Mouse (Mus musculus) neural tube, embryonic 10.5 days (tissue): ENCODE measurements around the gene Ldlrad1.
A peak's percentile ranks its signal among the peaks of the same experiment; 100 is the strongest.

ENCODE experiments used
- DNase-seq: peaks from one replicate; pipeline ENCODE4 v3.0.0-alpha.2; 2017; ENCODE audit warnings: low spot score; ENCODE audit errors: extremely low spot score

Gene Ldlrad1

DNA sequence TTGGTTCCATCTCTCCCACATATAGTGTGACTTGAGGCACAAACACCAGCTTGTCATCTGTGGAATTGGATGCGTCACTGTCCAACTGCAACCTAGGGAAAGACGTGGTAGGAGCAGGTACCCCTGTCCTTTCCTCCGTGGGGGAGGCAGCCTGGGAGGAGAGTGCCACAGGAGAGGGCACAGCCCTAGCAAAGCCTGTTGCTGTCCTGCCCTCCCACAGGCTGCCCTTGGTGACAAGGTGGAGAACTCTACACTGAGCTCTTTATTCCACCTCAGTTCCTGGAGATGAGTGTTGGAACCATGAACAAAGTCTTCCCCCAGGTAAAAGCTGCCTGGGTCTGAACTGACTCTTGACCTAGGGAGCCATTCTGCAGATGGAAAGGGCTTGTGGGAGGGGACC is at the start of gene Ldlrad1:
Ldlrad1 (plus strand) TSS at position 301 of the 400 bp plus-strand sequence.
- DNase-seq, result no peak

DNA sequence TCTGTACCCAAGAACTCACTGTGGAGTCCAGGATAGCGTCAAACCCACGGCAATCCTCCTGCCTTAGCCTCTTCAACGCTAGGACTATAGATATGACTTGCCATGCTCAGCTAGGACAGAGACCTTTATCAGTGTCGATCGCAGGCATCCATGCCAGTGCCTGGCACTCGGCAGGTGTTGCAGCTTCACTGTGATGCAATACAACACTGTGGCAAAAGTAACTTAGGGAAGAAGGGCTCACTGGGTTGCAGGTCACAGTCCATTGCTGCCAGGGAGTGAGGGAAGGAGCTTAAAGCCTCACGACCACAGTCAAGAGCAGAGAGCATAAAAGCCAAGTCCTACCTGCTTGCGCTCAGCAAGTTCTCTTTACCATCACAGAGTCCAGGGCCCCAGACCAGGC is 48.8 kb upstream of the Ldlrad1 start:
- DNase-seq, result no peak

- no peak for DNase-seq
Observed at GRCm38 (mm10) chr4:107163341-107163740, 45.6 kb upstream of the Ldlrad1 start.

- DNase-seq, result peak; percentile 64
Observed at GRCm38 (mm10) chr4:107163756-107164587, 45.0 kb upstream of the Ldlrad1 start.

- no peak for DNase-seq
Observed at GRCm38 (mm10) chr4:107166700-107167099, 42.3 kb upstream of the Ldlrad1 start.

GRCm38 (mm10) chr4:107167798-107168197 is 41.2 kb upstream of the Ldlrad1 start:
- no peak for DNase-seq

- DNase-seq, result no peak
Observed at GRCm38 (mm10) chr4:107177506-107177905, 31.5 kb upstream of the Ldlrad1 start.

GRCm38 (mm10) chr4:107178182-107178829 is 30.7 kb upstream of the Ldlrad1 start, which contains the start of gene Tmem59:
Gene Tmem59 (plus strand): TSS chr4:107178399.
- DNase-seq, result peak; percentile 97

GRCm38 (mm10) chr4:107178830-107179490 is 30.0 kb upstream of the Ldlrad1 start, which contains the start of gene Tceanc2:
Gene Tceanc2 (minus strand): TSS chr4:107179116.
- DNase-seq, result peak; percentile 70

- no peak for DNase-seq
Observed at GRCm38 (mm10) chr4:107179561-107179960, 29.4 kb upstream of the Ldlrad1 start.

- DNase-seq, result no peak
Observed at GRCm38 (mm10) chr4:107180746-107181145, 28.2 kb upstream of the Ldlrad1 start.

- DNase-seq, result no peak
Observed at GRCm38 (mm10) chr4:107181866-107182265, 27.1 kb upstream of the Ldlrad1 start.

DNA sequence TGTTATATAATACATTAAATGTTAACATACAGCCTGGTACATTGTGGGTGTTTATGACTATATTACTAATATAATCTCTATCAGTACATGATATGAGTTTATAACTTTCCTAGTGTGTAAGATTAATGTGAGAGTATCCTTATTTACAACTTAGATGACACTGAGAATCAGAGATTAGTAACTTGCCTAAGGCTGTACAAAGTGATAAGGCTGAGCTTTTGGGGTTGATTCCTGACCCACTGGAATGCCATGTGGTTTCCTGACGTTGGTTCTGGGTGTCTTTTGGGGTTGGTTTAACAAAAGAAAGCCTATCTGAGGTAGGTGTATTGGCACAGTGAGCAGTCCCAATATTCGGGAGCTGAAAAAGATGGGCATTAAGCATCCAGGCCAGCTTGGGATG is 26.2 kb upstream of the Ldlrad1 start:
- no peak for DNase-seq

DNA sequence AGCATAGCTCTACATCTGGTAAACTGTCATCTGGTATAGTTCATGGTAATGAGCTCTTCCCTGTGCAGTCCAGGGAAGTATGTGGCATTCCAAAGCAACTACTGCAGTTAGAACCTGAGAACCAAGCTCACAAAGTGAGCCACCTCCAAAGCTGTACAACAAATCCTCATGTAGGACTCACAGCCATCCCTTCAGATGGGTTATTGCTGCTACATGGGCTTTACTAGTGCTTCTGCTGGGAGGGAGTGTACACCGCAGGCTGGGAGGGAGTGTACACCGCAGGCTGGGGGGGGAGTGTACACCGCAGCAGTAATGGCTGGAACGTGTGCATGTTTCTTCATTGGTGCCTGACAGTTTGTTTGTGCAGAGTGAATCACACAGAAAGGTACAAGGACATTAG is 25.8 kb upstream of the Ldlrad1 start:
- no peak for DNase-seq

- DNase-seq, result no peak
Observed at GRCm38 (mm10) chr4:107185703-107186102, 23.3 kb upstream of the Ldlrad1 start.

GRCm38 (mm10) chr4:107193841-107194240 is 15.1 kb upstream of the Ldlrad1 start:
- DNase-seq, result no peak

- DNase-seq, result no peak
Observed at GRCm38 (mm10) chr4:107196454-107196853, 12.5 kb upstream of the Ldlrad1 start.

GRCm38 (mm10) chr4:107198072-107198471 is 10.9 kb upstream of the Ldlrad1 start:
- no peak for DNase-seq

DNA sequence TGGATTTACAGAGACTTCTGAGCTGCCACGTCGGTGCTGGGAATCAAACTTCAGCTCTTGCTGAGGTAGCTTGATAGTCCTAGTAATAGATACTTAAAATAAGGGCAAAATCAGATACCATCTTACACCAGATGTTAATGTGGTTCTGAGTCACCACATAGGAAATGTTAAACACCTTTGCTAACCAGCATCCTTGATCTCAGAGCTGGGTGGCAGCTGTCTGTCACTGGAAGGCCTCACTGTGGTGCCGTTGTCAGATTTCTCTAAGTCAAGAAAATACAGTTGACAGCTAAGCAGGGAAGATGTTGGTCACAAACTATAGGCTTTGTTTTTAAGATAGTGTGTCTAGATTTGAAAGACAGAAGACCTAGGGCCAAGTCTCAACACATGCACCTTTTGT is 7.2 kb upstream of the Ldlrad1 start:
- DNase-seq, result no peak

DNA sequence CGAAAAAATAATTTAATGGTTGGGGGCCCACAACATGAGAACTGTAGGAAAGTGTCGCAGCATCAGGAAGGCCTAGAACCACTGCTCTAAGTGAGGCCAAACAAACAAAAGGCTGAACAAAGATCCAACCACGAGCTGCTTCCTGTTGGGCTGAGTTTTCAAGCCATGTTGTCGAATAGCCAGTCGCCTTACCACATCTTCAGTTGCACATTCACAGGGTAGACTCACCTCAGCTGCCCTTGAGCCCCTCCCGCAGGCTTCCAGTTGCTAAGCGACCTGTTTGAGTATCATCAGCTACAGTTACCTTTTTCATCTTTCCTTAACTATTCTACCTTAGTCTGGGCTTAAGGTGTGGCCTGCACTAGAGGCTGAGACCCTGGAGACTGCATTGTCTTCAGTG is 6.0 kb upstream of the Ldlrad1 start:
- DNase-seq, result no peak

DNA sequence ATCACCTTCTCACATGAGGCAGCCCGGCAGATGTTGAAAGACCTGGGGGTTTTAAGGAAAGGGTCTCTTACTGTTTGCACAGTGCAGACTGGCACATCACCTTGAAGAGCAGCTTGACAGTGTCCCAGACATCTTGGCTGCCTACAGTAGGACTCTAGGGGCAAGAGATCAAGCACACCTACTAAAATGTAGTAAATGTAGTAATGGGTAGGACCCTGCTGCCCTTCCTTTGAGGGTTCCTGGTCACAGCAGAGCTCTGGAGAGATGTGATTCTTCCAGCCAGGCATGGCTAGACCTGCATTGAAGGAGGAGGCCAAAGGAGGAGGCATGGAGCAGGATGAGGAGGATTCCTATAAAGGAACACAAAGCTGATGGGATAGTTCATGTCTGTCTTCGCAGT is 2.0 kb upstream of the Ldlrad1 start:
- no peak for DNase-seq

DNA sequence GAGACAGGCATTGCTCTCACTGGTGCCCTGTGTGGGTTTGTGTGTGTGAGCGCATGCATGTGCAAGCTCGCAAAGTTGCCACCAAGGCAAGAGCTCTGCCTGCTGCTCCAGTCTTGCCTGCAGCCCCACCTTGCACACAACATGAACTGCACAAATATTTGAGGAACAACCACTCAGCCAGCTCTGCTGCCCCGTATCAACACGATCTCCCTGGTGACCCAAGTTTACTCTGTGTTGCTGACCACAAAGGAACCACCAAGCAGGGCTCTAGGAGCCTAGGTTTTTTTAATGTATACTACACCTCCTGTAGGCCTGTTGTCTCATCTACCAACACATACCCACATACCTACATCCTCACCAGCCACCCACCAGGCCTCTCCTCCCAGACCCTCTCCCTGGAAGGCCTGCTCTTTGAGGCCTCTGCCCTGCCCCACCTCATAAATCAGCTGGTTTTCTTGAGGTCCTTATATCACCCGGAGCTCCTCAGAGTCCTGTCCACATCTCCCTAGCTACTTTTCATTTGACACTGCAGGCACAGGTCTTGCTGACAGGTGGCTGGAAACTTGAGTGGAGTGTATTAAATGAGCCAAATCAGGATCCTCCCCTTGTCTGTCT is 1.6 kb downstream of the Ldlrad1 start:
- DNase-seq, result no peak
